Mouse (Mus musculus) testis, postnatal 14 days (tissue): ENCODE measurements at regions not wholly inside any gene's neighbourhood (a gene's known extent, or its start where the extent isn't known, plus 50 kb on each side); places are given as distances from the start of the nearest gene placed in this dataset.

Experiments used
- DNase-seq: peaks from one replicate; pipeline ENCODE4 v3.0.0; 2021; ENCODE audit warnings: low spot score

GRCm38 (mm10) chr16:95929700-95930435 lies 60.9 kb downstream of the Psmg1 start:
- no peak for DNase-seq

- DNase-seq, result no peak
Measured at GRCm38 (mm10) chr16:95928290-95929260, 62.2 kb downstream of the Psmg1 start.

GRCm38 (mm10) chr16:95926558-95926957 lies 64.2 kb downstream of the Psmg1 start:
- no peak for DNase-seq

DNA sequence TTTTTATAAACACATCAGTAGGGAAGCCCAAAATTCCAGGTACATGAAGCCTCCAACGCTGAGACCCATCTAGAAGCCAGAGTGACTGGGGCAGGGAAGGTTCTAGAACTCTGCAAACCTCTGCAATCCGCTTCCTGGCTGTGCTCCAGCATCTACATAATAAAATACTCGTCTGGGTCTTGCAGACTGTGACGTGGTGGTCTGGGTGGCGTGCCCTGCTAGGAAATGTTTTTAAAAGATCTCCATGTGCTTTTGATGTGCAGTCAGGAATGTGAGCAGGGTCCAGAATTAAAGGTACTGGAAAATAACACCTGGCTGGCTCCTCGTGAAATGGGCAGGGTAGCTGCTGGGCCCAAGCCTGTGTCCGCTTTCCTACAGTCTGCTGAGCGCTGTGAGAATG lies 66.0 kb downstream of the Psmg1 start:
- DNase-seq, result no peak

GRCm38 (mm10) chr16:95923991-95924390 lies 66.8 kb downstream of the Psmg1 start:
- no peak for DNase-seq

- DNase-seq, result no peak
Measured at GRCm38 (mm10) chr16:95922369-95922934, 68.3 kb downstream of the Psmg1 start.

DNA sequence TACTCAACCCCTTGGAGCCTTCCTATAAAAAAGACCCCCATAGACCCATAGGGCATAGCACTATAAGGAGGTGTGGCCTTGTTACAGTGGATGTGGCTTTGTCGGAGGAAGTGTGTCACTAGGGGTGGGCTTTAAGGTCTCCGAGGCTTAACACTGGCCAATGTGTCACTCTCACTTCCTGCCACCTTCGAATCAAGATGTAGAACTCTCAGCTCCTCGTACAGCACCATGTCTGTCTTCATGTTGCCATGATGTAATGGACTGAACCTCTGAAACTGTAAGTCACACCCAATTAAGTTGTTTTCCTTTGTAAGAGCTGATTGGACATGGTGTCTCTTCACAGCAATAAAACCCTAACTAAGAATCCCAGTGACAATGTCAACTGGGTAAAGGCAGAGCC lies 69.6 kb downstream of the Psmg1 start:
- DNase-seq, result no peak

DNA sequence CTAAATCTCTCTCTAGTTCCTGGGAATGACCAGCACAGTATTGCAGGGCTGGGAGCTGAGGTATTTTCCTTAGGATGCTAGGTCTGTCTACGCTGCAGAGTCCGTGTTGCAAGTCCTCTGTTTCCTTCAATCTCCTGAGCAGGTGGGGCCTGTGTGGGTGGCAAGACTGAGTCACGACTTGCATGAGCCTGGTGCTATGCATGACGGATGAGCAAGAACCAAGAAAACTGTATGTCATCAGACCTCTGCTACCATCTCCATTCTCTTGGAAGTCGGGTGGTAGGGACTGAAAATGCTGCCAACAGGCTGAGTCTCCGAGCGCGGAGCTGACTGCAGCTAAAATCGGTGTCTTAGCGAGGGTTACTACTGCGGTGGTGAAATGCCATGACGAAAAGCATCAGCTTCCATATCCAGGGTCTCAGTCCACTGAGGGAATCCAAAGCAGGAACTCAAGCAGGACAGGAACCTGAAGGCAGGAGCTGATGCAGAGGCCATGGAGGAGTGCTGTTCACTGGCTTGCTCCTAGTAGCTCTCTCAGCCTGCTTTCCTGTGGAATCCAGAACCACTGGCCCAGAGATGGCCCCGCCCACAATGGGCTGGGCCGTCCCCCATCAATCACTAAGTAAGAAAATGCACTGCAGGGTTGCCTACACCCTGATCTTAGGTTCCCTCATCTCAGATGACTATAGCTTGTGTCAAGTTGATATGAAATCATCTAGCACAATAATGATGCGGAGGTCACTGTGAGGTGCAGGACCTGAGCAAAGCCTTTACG lies 71.9 kb downstream of the Psmg1 start:
- no peak for DNase-seq

GRCm38 (mm10) chr16:95917635-95918407 lies 72.9 kb downstream of the Psmg1 start:
- DNase-seq, result peak; percentile 23

DNA sequence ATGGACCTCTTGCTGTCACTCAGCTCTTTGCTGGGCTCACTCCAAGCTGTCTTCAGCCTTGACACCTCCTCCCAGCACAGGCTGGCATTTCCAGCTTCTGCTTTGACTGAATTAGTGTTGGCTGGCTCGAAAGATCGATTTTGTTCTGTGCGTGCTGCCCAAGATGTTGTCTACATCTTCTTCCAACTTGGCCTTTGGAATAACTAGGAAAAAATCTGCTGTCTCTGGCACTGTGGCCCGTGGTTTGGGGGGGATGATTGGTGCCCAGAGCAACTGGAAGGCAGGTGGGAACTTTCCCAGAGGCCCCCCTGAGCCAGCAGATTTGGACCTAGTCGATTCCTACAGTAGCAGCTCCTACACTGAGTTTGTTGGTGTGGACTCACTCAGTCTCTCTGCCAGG lies 76.9 kb downstream of the Psmg1 start:
- DNase-seq, result no peak

DNA sequence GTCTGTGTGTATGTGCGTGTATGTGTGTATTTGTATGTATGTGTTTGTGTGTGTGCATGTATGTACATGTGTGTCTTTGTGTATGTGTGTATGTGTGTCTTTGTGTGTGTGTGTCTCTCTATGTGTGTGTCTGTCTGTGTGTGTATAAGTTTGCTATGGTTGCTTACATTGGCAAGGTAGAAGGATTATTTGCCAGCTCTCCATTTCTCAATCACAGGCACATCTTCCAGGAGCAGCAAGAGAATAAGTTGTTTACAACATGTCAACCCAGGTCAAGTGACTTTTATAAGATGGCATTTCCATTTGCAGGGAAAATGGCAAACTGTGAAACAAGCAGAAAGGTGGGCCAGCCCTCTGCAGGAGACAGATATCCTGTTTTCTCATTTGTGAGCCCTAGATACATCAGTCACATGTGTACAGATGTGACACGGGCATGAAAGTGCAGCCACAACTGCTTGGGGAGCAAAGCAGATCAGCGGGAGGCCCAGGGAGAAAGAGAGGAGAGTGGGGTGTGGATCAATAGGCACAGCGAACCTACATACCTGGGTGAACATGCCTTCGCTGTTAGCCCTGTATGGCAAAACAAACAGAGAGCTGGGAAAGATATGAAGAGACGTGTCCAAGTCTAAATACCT lies 86.1 kb downstream of the Psmg1 start:
- peak; percentile 2 for DNase-seq

- DNase-seq, result peak; percentile 2
Measured at GRCm38 (mm10) chr16:95903383-95903913, 87.3 kb downstream of the Psmg1 start.

- DNase-seq, result no peak
Measured at GRCm38 (mm10) chr16:95902177-95902576, 88.6 kb downstream of the Psmg1 start.

DNA sequence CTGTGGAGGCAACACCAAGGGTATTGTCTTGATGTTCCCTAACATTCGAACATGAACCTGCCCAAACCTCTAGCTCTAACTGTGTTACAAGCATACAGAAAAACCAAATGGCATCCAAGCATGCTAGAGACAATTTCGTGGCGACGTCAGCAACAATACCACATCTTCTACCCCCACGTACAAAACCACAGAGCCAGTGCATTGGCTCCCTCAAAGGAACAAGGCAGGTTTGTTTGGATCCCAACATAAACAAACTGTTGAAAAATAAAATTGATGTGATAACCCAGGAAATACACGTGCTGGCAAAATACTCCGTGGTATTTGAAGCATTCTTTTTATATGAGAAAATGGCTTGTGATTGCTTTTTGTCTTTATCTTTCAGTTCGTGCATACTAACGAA lies 89.4 kb downstream of the Psmg1 start:
- DNase-seq, result no peak

DNA sequence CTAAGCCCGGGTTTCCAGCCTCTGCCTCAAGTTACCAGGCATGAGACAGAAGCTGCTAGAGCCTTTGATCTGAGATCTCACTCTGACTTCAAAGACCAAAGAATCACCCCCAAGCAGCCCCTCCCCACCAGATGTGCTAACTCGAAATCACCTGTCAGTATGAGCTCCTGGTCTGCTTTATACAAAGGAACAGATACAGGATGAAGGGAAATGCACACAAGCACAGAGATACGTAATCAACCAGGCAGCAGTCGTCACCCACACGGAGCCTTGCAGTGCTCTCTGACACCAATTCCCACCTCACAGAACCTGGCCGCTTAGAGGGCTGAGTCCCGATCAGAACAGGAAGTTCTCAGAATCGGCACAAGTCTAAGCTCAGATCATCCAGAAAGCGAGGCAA lies 90.6 kb downstream of the Psmg1 start:
- DNase-seq, result peak; percentile 1

DNA sequence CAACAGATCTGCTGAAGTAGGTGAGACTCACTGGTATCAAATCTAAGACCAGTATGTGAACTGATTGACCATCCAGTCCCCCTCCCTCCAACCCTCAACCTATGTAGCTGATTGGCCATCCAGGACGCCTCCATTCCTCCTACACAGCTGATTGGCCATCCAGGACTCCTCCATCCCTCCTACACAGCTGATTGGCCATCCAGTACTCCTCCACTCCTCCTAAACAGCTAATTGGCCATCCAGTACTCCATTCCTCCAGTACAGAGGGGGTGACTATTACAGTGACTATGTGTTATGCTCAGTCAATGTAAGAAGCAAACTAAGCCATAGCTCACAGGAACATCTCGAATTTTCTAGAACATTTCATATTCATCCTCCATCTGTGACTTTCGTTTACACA lies 91.1 kb downstream of the Psmg1 start:
- DNase-seq, result peak; percentile 1

GRCm38 (mm10) chr16:95897843-95898242 lies 92.9 kb downstream of the Psmg1 start:
- no peak for DNase-seq

GRCm38 (mm10) chr16:95896126-95896525 lies 94.6 kb downstream of the Psmg1 start:
- no peak for DNase-seq

- DNase-seq, result no peak
Measured at GRCm38 (mm10) chr16:95893534-95894290, 97.0 kb downstream of the Psmg1 start.

- no peak for DNase-seq
Measured at GRCm38 (mm10) chr16:95892356-95892755, 98.4 kb downstream of the Psmg1 start.
